Mouse (Mus musculus) c-Kit-positive CD71-positive TER-119-positive erythroid progenitor cells, embryonic 14.5 days (primary cell): ENCODE measurements at regions not wholly inside any gene's neighbourhood (a gene's known extent, or its start where the extent isn't known, plus 50 kb on each side); places are given as distances from the start of the nearest gene placed in this dataset.

Experiments used
- DNase-seq: peaks from one replicate; pipeline ENCODE4 v3.0.0-alpha.2; 2013; ENCODE audit warnings: low spot score

GRCm38 (mm10) chr6:100176914-100177560 is 110.2 kb downstream of the Rybp start:
- no peak for DNase-seq

GRCm38 (mm10) chr6:100170711-100171348 is 116.5 kb downstream of the Rybp start:
- DNase-seq, result peak; percentile 16

GRCm38 (mm10) chr6:100167321-100167720 is 120.0 kb downstream of the Rybp start:
- no peak for DNase-seq

GRCm38 (mm10) chr6:100165746-100166145 is 121.5 kb downstream of the Rybp start:
- DNase-seq, result no peak

- no peak for DNase-seq
Observed at GRCm38 (mm10) chr6:100164162-100164561, 123.1 kb downstream of the Rybp start.

- DNase-seq, result no peak
Observed at GRCm38 (mm10) chr6:100163814-100164130, 123.5 kb downstream of the Rybp start.

- no peak for DNase-seq
Observed at GRCm38 (mm10) chr6:100162961-100163813, 124.1 kb downstream of the Rybp start.

GRCm38 (mm10) chr6:100160670-100161069 is 126.6 kb downstream of the Rybp start:
- no peak for DNase-seq

GRCm38 (mm10) chr6:100159817-100160216 is 127.5 kb downstream of the Rybp start:
- DNase-seq, result no peak

- no peak for DNase-seq
Observed at GRCm38 (mm10) chr6:100159246-100159645, 128.0 kb downstream of the Rybp start.

- DNase-seq, result no peak
Observed at GRCm38 (mm10) chr6:100157288-100157687, 130.0 kb downstream of the Rybp start.

GRCm38 (mm10) chr6:100156163-100156562 is 131.1 kb downstream of the Rybp start:
- no peak for DNase-seq

GRCm38 (mm10) chr6:100155676-100156075 is 131.6 kb downstream of the Rybp start:
- no peak for DNase-seq

GRCm38 (mm10) chr6:100151447-100151846 is 135.8 kb downstream of the Rybp start:
- DNase-seq, result no peak

GRCm38 (mm10) chr6:100150703-100151208 is 136.5 kb downstream of the Rybp start:
- no peak for DNase-seq

GRCm38 (mm10) chr6:100149458-100149852 is 137.8 kb downstream of the Rybp start:
- DNase-seq, result no peak

GRCm38 (mm10) chr6:100148751-100149457 is 138.4 kb downstream of the Rybp start:
- no peak for DNase-seq

GRCm38 (mm10) chr6:100146360-100146935 is 140.8 kb downstream of the Rybp start:
- no peak for DNase-seq

GRCm38 (mm10) chr6:100145869-100146268 is 141.4 kb downstream of the Rybp start:
- no peak for DNase-seq

GRCm38 (mm10) chr6:100144544-100145287 is 142.6 kb downstream of the Rybp start:
- no peak for DNase-seq
